Mouse (Mus musculus) forebrain, embryonic 10.5 days (tissue): ENCODE measurements around the gene Snx30. TPM values are rescaled to one million over a fixed set of nuclear protein-coding genes. Genes with fewer than 3 reads are reported as not detected.
A peak's percentile ranks its signal among the peaks of the same experiment; 100 is the strongest.

Experiments
- DNase-seq: peaks from one replicate; pipeline ENCODE4 v3.0.0-alpha.2; 2017; ENCODE audit warnings: low spot score; ENCODE audit errors: extremely low spot score
- H3K27ac ChIP-seq: fragments of 300-500 bp; sonication (generic); 2 replicates; pipeline ENCODE4 v1.5.1; 2016; ENCODE audit warnings: mild to moderate bottlenecking
- H3K27me3 ChIP-seq: fragments of 300-500 bp; sonication (generic); 2 replicates; pipeline ENCODE4 v1.6.1; 2016; ENCODE audit warnings: mild to moderate bottlenecking; ENCODE audit not compliant: poor library complexity, severe bottlenecking
- H3K36me3 ChIP-seq: fragments of 300-500 bp; sonication (generic); replicated peaks from 2 replicates; pipeline ENCODE4 v1.6.1; 2016; ENCODE audit warnings: mild to moderate bottlenecking, moderate library complexity
- H3K4me1 ChIP-seq: fragments of 300-500 bp; sonication (generic); 2 replicates; pipeline ENCODE4 v1.6.1; 2016
- H3K4me3 ChIP-seq: fragments of 300-500 bp; sonication (generic); 2 replicates; pipeline ENCODE4 v1.5.1; 2016; ENCODE audit warnings: mild to moderate bottlenecking, moderate library complexity
- H3K9me3 ChIP-seq: fragments of 300-500 bp; sonication (generic); 2 replicates; pipeline ENCODE4 v1.6.1; 2016; ENCODE audit warnings: mild to moderate bottlenecking, moderate library complexity
- WGBS: fragments of 180-500 bp; shearing (Covaris S2); methylation state at CpG from one replicate; pipeline ENCODE4 v1.1.7; 2016; 5-methylcytosine and 5-hydroxymethylcytosine counted together
- polyA plus RNA-seq: library from polyadenylated mRNA; unstranded; fragments of >200 nt; fragmentation: Nextera tagmentation; extraction: Ambion mirVana; gene quantifications from 2 replicates; pipeline ENCODE4 v1.2.1, GENCODE M21; 2016

Gene Snx30
- polyA plus RNA-seq, 1 experiment from 2014 or later: 5.7 TPM

DNA sequence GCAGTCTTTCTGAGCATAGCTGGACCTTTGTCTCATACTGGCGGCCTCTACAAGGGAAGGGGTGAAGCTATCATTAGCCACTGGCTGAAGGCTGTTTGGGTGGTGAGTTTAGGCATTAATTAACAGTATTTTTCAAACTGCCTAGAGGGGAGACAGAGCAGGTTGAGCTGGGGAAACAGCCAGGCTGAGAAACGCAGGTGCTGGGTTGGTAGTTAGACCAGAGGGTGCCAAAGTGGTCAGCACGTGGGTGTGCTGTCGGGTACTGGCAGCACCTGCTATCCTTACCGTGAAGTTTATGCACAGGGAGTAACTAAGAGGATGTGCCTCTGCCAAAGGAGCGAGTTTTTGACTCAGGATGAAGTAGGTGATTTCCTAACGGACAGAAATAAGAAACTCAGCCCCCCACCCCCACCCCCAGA is 13.4 kb downstream of the Snx30 start:
- H3K27ac ChIP-seq: peak overlapping the region; percentile 80
- DNase-seq: no peak

DNA sequence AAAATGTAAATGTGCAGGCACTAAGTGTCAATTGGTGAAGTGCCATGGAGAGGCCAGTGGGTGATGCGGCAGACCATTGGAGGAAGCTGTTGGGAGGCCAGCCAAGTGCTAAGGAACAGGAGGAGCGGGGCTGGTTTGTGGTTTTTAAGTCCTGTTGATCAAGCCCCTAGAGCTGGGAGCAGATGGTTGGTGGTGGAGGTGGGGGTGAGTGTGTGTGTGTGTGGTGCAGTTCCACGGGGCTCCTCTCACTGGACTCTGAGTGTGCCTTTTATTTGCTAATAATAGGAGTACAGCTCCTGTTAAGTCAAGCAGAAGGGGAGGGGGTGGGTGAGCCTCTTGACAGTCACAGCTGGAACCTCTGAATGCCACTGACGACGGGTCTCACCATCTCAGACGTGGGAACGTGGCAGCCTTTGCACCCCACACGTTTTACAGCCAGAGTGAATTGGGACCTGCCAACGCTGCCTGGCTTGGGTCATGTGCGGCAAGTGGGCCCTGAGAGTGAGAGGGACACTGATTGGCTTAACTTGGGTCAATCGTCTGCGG is 13.9 kb downstream of the Snx30 start:
- Histone ChIP-seq H3K36me3 (no peaks in the 10 kb centered on the region), H3K27ac (peak overlapping the region; percentile 80), H3K9me3 (no peaks in the 10 kb centered on the region), H3K4me1 (peaks cover 54% of the 10 kb centered on the region), H3K4me3 (peak overlapping the region; percentile 2; the same call in 1 of the 2 replicates), H3K27me3 (no peaks in the 10 kb centered on the region)
- 45% methylated on average over 12 of the region's 12 CpGs for WGBS
- peak; percentile 41 for DNase-seq

More for the DNA sequence above, 13.4 kb downstream of the Snx30 start:
- Histone ChIP-seq H3K36me3 (no peaks in the 10 kb centered on the region), H3K4me1 (peaks cover 55% of the 10 kb centered on the region), H3K27me3 (no peaks in the 10 kb centered on the region), H3K4me3 (peak overlapping the region; percentile 2; the same call in 1 of the 2 replicates), H3K9me3 (no peaks in the 10 kb centered on the region)
- WGBS: 65% methylated on average over 7 of the region's 7 CpGs

DNA sequence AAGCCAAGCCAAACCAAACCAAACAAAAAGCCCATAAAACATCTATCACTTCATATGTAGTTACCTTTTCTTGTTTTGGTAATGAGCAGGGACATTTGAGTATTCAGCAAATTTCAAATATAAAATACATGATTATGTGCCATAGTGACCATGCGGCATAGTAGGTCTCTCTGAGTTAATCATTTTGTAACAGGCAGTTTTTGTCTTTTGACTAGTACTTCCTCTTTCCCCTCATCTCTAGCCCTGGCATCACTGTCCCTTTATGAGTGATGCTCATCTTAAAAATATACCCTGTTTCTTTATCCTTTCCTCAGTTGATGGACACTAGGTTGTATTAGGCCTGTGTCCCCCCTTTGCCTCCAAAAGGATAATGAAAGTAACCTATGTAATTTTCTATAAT is 15.9 kb downstream of the Snx30 start:
- no peak for DNase-seq
- H3K4me1 ChIP-seq: peaks cover 35% of the 10 kb centered on the region
- WGBS: 100% methylated on average over 1 of the region's 1 CpGs
- H3K4me3 ChIP-seq: no peak overlapping the region
- no peak overlapping the region for H3K27ac ChIP-seq
- no peaks in the 10 kb centered on the region for H3K27me3 ChIP-seq
- no peaks in the 10 kb centered on the region for H3K9me3 ChIP-seq
- H3K36me3 ChIP-seq: no peaks in the 10 kb centered on the region

DNA sequence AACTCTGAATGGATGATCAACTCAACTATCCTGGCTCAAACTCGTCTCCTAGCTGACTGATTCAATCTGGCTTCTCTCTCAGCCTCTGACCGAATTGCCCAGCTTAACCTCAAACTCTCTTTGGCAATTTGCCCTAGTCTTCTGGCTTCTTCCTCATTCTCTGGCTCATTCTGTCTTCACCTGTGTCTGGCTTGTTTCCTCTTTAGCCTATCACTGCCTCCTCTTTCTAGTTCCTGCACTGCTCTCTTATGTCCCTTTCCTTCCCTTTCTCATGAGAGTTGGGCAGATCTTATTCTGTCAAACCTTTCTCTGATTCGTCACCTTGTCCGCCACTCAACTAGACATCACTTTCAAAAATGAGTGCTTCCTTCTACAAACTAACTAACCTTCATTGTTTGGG is 16.5 kb downstream of the Snx30 start:
- Histone ChIP-seq H3K4me3 (no peak overlapping the region), H3K9me3 (no peaks in the 10 kb centered on the region), H3K4me1 (peaks cover 34% of the 10 kb centered on the region), H3K27me3 (no peaks in the 10 kb centered on the region), H3K27ac (no peak overlapping the region), H3K36me3 (no peaks in the 10 kb centered on the region)
- DNase-seq: no peak
- 86% methylated on average over 4 of the region's 4 CpGs for WGBS

DNA sequence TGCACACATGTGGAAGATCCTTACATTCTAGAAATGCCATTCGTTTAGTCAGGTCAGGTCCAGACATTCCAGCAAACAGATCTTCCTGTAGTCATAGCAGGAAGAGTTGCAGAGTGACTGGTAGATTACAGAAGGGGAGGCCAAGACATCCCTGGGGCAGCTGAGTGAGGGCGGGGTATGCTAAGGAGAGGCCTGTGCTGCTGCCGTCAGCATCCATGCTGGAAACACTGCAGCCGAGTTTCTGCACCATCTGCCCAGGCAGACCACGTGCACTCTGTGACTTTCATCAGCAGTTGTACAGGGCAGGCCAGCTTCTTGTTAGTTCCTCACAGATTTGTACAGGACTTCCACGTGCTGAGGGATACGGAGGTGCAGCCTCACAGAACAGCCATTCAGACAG is 17.8 kb downstream of the Snx30 start:
- H3K4me3 ChIP-seq: no peak overlapping the region
- H3K27ac ChIP-seq: no peak overlapping the region
- peaks cover 21% of the 10 kb centered on the region for H3K4me1 ChIP-seq
- no peaks in the 10 kb centered on the region for H3K36me3 ChIP-seq
- DNase-seq: no peak
- WGBS: 70% methylated on average over 7 of the region's 7 CpGs
- no peaks in the 10 kb centered on the region for H3K9me3 ChIP-seq
- H3K27me3 ChIP-seq: no peaks in the 10 kb centered on the region

DNA sequence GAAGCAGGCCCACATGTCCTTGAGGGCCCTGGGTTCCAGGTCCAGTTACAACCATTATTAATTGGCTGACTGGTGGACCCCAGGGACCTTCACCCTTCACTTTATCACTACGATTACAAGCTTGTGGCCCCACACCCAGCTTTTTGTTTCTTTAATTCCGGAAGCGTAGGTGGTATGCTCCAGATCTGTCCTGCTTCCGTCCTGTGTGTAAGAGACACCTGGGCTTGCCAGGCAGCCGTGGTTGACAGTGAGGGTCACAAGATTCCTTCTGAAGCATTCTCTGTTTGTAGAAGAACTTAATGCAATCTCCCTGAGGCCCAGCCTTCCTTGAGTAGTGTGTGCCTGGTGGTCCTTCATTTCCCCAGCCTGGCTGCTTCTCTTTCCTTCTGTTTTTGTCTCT is 19.2 kb downstream of the Snx30 start:
- Histone ChIP-seq H3K36me3 (no peaks in the 10 kb centered on the region), H3K4me3 (no peak overlapping the region), H3K9me3 (no peaks in the 10 kb centered on the region), H3K4me1 (peaks cover 8% of the 10 kb centered on the region), H3K27ac (no peak overlapping the region), H3K27me3 (no peaks in the 10 kb centered on the region)
- DNase-seq: no peak
- 93% methylated on average over 5 of the region's 5 CpGs for WGBS

DNA sequence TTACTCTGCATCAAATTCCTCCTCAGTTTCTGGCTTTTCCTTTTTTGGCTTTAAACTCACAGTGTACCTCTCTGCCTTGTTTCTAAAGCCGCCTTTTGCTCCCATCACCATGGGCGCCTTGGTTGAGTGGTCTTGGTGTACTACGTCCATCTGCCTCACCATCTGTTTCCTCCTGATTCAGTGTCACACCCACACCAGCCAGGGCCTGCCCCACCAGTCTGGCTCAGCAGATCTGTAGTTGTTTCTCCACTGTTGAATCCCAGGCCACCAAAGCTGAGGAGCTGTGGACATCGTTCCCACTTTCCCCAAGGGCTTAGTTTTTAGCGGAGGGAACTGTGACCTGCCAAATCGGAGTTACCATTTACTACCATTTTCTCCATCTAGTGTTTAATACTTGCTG is 20.0 kb downstream of the Snx30 start:
- H3K4me3 ChIP-seq: no peak overlapping the region
- no peaks in the 10 kb centered on the region for H3K27me3 ChIP-seq
- DNase-seq: no peak
- H3K36me3 ChIP-seq: no peaks in the 10 kb centered on the region
- H3K4me1 ChIP-seq: peaks cover 5% of the 10 kb centered on the region
- H3K27ac ChIP-seq: no peak overlapping the region
- H3K9me3 ChIP-seq: no peaks in the 10 kb centered on the region
- WGBS: 90% methylated on average over 6 of the region's 6 CpGs

DNA sequence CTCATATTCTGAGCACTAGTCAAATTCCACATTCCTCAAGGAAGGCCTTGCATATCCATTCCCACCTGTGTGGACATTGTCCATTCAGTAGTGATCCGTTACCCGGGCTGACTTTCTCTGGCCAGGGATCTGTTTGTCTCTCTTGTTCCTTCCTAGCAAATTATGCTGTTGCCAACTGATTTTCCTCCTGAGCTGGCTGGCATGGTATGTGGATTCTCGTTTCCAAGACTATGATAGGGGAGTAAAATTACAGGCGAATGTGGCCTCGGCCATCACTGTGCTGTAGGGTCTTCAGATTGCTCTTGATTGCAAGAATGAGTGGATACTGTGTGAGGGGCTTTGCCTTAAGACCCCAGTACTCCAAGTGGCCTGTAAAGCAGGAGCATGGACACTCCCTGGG is 20.7 kb downstream of the Snx30 start:
- no peak overlapping the region for H3K4me3 ChIP-seq
- no peak for DNase-seq
- no peaks in the 10 kb centered on the region for H3K36me3 ChIP-seq
- H3K27me3 ChIP-seq: no peaks in the 10 kb centered on the region
- no peaks in the 10 kb centered on the region for H3K9me3 ChIP-seq
- WGBS: 95% methylated on average over 5 of the region's 5 CpGs
- H3K4me1 ChIP-seq: peaks cover 5% of the 10 kb centered on the region
- H3K27ac ChIP-seq: no peak overlapping the region

DNA sequence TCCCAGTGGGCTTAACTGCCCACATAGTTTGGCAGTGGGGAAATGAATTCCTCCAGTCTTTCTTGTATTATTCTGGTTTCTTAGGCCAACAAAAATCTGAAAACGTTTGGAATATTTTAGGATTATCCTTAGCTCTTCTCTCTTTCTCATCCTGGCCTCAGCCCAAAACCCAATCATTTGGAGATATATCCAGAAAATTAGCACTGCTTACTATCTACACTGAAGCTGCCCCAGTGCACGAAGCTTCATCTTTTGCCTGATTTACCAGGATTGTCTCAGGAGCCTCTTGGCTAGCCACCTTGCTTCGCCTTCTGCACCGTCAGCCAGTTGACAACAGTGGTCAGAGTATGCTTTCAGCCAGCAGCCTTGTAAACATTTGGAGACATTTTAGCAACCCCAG is 23.4 kb downstream of the Snx30 start:
- Histone ChIP-seq H3K4me1 (no peaks in the 10 kb centered on the region), H3K27ac (no peak overlapping the region), H3K9me3 (no peaks in the 10 kb centered on the region), H3K36me3 (no peaks in the 10 kb centered on the region), H3K4me3 (no peak overlapping the region), H3K27me3 (no peaks in the 10 kb centered on the region)
- no peak for DNase-seq
- WGBS: 85% methylated on average over 4 of the region's 4 CpGs

DNA sequence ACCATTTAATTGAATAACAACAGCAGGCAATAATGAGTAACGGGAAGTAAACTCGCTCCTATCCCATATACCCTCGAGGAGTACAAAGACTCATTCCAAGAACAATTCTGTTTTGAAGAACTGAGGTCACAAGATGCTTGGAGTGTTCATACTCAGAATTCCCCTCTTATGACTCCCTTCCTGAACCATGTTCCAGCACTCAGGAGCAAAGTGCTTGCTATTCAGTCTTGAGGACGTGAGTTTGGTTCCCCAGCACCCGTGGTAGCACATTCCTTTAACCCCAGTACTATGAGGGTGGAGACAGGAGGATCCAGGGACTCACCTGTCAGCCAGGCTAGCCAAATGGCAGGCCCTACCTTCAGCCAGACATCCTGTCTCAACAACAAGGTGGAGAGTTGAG is 25.4 kb downstream of the Snx30 start:
- Histone ChIP-seq H3K4me3 (no peak overlapping the region), H3K36me3 (peaks cover 11% of the 10 kb centered on the region), H3K4me1 (no peaks in the 10 kb centered on the region), H3K9me3 (no peaks in the 10 kb centered on the region), H3K27me3 (no peaks in the 10 kb centered on the region), H3K27ac (no peak overlapping the region)
- WGBS: 92% methylated on average over 5 of the region's 5 CpGs
- no peak for DNase-seq

DNA sequence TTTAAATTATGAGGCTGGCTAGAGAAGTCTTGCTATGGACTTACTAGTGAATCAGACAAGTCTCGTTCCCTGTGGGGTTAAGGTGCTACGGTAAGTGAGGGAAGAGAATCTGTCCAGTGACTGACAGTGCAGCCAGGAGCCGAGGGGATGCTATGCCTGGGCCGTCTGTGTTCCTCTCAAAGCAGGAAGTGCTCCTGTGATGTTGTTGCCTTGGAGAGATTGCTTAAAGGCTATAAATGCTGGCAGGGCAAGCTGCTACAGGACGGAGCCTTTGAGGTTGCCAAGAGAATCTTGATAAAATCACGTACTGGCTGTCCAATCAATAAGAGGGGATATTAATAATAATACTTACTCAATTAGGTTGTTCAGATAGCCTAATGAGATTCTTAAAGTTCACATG is 27.2 kb downstream of the Snx30 start:
- DNase-seq: no peak
- no peak overlapping the region for H3K27ac ChIP-seq
- H3K9me3 ChIP-seq: no peaks in the 10 kb centered on the region
- no peak overlapping the region for H3K4me3 ChIP-seq
- 87% methylated on average over 6 of the region's 6 CpGs for WGBS
- peaks cover 12% of the 10 kb centered on the region for H3K36me3 ChIP-seq
- no peaks in the 10 kb centered on the region for H3K27me3 ChIP-seq
- H3K4me1 ChIP-seq: no peaks in the 10 kb centered on the region

DNA sequence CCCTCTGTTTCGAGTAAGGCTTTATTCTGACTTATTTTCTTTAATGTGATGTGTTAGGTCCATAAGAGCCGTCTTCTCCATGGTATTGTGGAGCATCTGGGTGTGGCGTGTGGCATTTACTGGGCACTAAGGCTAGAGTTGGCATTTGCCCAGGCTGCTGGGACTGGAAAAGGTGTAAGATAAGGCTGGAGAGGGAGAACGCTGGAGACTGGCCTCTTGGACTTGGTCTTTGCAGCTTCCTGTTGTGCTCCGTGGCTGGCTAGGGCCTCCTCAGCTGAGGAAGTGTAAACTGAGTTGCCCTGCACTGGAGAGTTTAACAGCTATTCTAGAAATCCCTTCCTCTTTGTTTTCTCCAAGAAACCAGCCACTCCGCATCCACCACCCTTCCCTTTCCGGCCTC is 32.0 kb downstream of the Snx30 start:
- H3K27me3 ChIP-seq: no peaks in the 10 kb centered on the region
- no peak for DNase-seq
- no peaks in the 10 kb centered on the region for H3K9me3 ChIP-seq
- no peak overlapping the region for H3K27ac ChIP-seq
- peaks cover 12% of the 10 kb centered on the region for H3K36me3 ChIP-seq
- WGBS: 85% methylated on average over 7 of the region's 7 CpGs
- H3K4me3 ChIP-seq: no peak overlapping the region
- H3K4me1 ChIP-seq: no peaks in the 10 kb centered on the region

DNA sequence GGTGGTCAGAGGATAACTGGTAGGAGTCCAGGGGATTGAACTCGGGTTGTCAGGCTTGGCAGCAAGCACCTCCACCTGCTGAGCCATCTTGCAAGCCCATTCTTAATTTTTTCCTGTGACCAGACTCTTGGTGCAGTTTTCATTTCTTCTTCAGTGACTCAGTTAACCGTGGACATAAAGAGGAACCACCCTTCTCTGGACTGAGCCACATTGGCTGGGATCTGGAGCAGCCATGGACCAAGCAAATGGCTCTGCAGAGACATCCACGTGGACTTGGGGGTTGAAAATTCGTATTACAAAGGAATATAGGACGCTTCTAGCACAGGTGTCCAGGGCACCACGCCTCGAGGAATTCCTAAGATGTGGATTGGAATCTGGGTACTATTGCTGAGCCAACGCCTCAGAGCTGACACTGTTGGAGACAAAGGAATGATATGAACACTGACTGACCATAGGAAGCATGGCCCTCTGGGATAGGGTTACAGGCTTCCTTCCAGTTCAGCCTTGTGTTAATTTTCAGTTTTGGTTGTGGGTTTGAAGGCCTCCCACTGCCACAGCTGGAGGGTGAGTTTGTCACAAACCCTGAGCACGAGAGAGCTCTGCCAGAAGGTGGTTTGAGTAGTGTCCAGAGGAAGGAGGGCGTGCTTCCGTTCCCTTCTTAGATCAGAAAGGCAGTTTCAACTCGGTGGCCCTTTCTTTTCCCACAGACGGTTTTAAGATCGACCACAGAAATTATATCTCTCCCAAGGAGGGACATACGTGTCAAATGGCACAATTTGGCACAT is 39.0 kb downstream of the Snx30 start:
- Histone ChIP-seq H3K27me3 (no peaks in the 10 kb centered on the region), H3K4me3 (no peak overlapping the region), H3K9me3 (no peaks in the 10 kb centered on the region; the same call in 1 of the 2 replicates), H3K4me1 (no peaks in the 10 kb centered on the region), H3K36me3 (peaks cover 7% of the 10 kb centered on the region; the same call in 1 of the 2 replicates), H3K27ac (no peak overlapping the region)
- no peak for DNase-seq
- 91% methylated on average over 15 of the region's 15 CpGs for WGBS
